Mouse (Mus musculus) T-helper 1 cell (primary cell): Measurements from ENCODE around the gene Topors.

ENCODE experiments used
- in situ Hi-C: fragments of 300-600 bp; cut with MboI, MseI; formaldehyde crosslinking; loops from one replicate; pipeline ENCODE4 v1.15.1; 2025; ENCODE audit warnings: high pct_unique_total_duplicates

The Topors gene

DNA sequence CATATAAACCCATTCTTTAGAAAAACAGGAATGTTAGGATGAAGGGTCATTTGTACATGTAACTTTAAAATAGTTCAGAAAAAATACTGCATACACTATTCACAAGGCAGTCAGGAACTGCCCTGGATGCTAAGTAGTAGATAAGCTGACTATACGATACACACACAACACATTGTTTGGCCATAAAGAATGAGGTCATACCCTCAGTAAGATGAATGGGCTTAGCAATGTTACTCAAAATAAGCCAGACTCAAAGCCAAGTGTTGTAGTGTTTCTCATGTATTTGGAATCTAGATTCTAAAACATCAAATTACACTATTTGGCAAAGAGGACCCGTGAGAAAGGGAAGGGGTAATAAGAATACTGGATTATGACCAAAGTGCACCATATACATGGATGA, 15.9 kb downstream of the Topors start:
- in situ Hi-C loops: loop anchor here (25.0 kb wide), 2 partner anchors 709 to 1184 kb away; partner anchors contain the start of gene Nfx1

- in situ Hi-C loops: loop anchor here (25.0 kb wide), 2 partner anchors 711 to 1186 kb away; partner anchors contain the start of gene Nfx1
Measured at GRCm38 (mm10) chr4:40250984-40251383, 18.7 kb downstream of the Topors start.

DNA sequence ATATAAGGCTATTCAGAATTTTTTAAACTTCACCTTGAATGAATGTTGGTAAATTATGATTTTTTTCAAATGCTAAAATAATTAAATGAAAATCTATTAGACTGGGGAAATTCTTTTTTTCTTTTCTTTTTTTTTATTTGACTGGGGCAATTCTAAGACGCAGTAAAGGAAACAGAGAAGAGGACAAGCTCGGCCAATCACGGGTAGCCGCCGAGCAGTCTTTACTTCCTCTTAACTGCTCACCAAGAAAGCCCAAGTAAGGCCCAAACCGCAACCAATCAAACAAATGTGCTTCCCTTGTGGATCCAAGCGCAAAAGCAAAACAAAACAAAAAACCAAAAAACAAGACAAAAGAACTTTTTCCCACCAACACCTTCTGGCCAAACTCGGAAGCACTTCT, 25.6 kb downstream of the Topors start:
- in situ Hi-C loops: no loop called here

GRCm38 (mm10) chr4:40243006-40243405, 26.6 kb downstream of the Topors start:
- in situ Hi-C loops: no loop called here

DNA sequence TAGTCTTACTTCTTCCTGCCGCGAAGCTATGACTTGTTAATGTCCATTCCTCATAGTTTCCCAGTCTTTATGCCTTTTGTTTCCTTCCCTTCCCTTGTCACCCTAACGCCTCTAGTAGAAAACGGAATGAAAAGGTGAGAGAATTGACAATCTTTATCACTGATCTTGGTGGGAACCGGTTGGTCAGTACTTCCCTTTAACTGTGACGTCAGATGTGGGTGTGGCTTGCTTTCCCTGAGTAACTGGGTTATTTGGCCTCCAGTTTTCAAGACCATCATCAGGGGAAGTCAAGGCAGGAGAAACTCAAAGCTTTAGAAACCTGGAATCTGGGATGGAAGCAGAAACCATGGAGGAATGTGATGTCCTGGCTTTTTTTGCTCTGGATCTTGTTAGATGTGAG, 27.7 kb downstream of the Topors start:
- in situ Hi-C loops: no loop called here

DNA sequence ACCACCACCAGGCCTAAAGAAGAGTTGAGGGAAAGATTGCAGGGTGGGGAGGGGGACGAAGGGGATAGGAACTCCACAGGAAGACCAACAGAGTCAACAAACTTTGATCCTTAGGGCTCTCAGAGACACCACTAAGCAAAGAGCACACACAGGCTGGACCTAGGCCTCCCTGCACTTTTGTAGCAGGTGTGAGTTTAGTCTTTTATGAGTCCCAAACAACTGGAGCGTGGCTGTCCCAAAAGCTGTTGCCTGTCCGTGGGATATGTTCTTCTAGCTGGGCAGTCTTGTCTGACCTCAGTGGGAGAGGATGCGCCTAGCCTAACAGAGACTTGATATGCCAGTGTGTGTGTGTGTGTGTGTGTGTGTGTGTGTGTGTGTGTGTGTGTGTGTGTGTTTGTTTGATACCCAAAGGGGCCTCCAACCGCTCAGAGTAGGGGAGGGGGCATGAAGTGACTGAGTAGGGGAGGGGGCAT, 29.3 kb downstream of the Topors start:
- in situ Hi-C loops: no loop called here

- in situ Hi-C loops: no loop called here
Measured at GRCm38 (mm10) chr4:40239409-40240271, 30.0 kb downstream of the Topors start, which contains the start of gene Ddx58. Gene Ddx58 (minus strand): TSS chr4:40239828.

- in situ Hi-C loops: no loop called here
Measured at GRCm38 (mm10) chr4:40238483-40239408, 30.9 kb downstream of the Topors start.

- in situ Hi-C loops: no loop called here
Measured at GRCm38 (mm10) chr4:40236829-40237228, 32.8 kb downstream of the Topors start.

GRCm38 (mm10) chr4:40234256-40234655, 35.4 kb downstream of the Topors start:
- in situ Hi-C loops: loop anchor here (5.0 kb wide), 1 partner anchor 33 kb away; the partner anchor contains the start of genes Smim27 and Topors

- in situ Hi-C loops: loop anchor here (5.0 kb wide), 1 partner anchor 34 kb away; the partner anchor contains the start of genes Smim27 and Topors
Measured at GRCm38 (mm10) chr4:40233062-40233664, 36.5 kb downstream of the Topors start.

- in situ Hi-C loops: loop anchor here (5.0 kb wide), 1 partner anchor 38 kb away; the partner anchor contains the start of genes Smim27 and Topors
Measured at GRCm38 (mm10) chr4:40229723-40230122, 39.9 kb downstream of the Topors start.

DNA sequence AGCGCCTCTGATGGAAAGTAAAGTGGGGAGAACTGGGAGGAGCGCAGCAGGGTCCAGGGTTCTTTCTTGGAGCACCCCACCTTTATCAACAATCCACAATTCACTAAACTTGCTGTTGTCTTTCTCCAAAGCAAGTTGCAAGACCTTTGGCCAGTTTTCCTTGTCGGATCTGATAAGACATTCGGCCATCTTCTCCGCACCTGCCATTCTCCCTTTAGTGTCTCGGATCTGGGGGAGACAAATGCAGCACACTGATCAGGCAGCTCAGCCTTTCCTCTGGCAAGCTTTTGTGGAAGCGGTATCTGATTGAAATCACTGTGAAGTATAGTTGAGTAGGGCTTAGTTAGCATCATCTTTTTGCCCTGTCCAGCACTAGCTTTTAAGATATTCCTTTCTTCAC, 41.8 kb downstream of the Topors start:
- in situ Hi-C loops: no loop called here

DNA sequence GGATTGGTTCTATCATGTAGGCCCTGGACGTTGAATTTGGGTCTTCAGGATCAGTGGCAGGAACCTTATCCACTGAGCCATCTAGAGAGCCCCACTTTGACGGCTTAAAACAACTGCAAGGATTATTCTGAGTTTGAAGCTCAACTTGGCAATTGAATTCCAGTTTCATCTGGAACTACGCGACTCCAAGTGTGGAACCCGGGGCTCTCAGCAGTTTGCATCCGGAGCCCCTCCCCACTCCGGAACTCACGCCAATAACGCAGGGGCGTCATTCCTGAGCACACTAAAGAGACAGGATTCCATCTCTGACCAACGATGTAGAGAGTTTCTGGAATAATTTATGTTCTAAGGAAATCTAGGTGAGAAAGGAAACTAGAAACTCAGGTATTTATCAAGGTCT, 42.5 kb downstream of the Topors start:
- in situ Hi-C loops: no loop called here

- in situ Hi-C loops: no loop called here
Measured at GRCm38 (mm10) chr4:40226095-40226494, 43.6 kb downstream of the Topors start.

DNA sequence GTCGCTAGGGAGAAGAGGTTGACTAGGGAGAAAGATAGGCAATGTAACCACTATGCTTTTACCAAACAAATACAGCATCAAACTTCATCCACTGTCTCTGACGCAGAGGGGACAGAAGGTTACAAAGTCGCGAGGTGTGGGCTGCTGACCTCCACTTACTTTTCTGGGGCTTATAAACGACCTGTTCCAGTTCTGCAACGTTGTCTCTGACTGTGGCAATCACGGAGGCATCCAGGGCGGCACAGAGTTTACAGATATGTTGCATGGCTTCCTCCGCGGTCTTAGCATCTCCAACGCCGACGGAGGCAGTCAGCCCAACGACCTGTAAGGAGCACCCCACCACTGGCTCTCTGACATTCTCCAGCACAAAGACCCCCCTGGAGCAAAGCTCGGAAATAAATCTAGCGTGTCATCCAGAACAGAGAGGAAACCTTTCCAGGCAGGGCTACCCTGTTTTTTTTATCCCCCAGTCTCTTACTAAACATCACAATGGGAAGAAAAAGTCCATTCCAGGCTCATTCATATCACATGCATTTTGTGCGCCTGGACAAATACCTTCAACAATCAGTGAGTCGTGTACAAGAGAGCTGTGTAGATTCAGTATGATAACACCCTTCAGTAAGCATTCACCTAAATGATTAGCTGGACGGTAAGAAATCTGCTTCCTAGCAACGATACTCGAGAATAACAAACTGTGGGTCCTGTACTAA, 47.6 kb downstream of the Topors start:
- in situ Hi-C loops: no loop called here

- in situ Hi-C loops: no loop called here
Measured at GRCm38 (mm10) chr4:40221004-40221760, 48.5 kb downstream of the Topors start.

DNA sequence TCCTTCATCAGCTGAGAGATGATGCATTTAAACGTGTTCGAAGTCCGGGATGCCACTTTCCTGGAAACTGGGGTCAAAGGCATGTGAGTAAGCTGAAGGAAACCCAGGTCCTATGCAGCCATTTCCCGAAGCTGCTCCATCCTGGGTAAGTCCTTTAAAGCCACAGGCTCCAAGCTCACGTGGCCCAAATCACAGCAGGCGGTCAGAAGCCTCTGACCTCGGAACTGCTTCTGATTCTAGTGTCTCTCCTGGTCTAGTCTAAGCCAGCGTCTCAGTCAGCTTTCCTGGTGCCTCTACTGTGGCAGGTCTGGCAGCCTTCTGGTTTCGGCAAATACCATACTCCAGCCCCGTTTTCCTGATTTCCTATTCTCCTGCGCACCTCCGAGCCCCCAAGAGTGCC, 49.2 kb downstream of the Topors start:
- in situ Hi-C loops: no loop called here

- in situ Hi-C loops: no loop called here
Measured at GRCm38 (mm10) chr4:40218382-40218781, 51.3 kb downstream of the Topors start.

DNA sequence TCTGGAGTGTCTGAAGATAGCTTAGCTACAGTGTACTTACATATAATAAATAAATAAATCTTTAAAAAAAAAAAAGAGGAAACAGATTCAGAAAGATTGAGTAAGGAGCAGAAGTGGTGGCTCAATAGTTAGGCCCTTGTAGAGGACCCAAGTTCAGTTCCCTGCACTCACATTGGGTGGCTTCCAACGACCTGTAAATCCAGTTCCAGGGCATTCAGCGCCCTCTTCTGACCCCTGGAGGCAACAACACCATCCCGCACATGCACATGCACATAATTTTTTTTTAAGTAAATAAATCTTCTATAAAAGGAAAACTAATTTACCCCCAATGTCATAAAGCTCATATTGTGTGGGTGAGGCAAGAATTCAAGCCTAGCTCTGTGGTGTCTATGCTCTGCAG, 51.7 kb downstream of the Topors start:
- in situ Hi-C loops: no loop called here
